Mouse (Mus musculus): ENCODE data around the gene Tnrc6a.
"Not testable (repeated sequence)": the region's sequence is repeated elsewhere in the genome, so short reads cannot be mapped to it uniquely, and the experiment has no call there.

The Tnrc6a gene

DNA sequence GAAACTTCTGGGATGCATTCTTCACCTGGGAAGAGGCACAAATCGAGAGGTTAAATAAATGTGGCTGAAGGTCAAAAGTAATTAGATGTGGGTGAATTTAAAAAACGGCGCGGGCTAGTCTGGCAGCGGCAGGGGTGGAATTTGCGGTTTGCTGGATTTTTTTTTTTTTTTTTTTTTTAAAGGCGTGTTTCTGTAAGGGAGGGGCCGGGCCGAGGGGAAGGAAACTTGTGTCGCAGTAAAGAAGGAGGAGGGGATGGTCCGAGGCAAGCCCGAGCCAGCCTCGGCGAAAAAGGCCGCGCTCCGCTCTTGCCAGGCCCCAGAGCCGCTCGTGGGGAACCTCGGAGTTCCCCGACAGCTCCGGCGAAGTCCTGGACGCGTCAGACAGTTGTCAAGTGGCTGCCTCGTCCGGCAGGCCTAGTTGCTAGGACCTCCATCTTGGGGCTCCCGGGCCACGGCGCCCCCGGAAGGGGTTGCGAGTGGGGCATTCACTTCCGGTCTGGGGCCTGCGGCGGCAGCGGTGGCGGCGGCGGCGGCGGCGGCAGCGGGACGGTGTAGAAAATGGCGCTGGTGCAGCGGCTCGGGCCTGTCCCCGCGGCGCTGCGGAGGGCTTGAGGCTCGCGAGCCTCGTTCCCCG, at the start of gene Tnrc6a:
Gene Tnrc6a, plus strand, starts transcription at position 221 of the 634 bp plus-strand sequence.
- DNase-seq (ENCODE audit: extremely low spot score), result peak; percentile 96

DNA sequence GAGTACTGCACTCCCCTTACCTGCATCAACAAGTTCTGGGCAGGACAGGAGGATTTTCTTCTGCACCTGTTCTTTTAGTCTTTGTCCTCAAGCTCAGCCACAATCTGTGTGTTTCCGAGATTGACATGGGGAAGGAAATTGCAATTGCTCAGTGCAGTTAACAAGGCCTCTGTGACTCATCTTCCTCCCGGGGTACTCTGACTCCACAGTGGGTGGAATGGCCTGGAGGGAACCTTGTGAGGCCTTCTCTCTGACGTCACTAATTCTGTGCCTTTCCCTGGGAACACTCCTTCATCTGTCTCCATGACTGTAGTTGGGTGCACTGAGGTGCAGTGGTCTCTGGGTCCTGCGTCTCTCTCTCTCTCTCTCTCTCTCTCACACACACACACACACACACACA, 41.4 kb upstream of the Tnrc6a start:
- no peak for DNase-seq (ENCODE audit: extremely low spot score)

DNA sequence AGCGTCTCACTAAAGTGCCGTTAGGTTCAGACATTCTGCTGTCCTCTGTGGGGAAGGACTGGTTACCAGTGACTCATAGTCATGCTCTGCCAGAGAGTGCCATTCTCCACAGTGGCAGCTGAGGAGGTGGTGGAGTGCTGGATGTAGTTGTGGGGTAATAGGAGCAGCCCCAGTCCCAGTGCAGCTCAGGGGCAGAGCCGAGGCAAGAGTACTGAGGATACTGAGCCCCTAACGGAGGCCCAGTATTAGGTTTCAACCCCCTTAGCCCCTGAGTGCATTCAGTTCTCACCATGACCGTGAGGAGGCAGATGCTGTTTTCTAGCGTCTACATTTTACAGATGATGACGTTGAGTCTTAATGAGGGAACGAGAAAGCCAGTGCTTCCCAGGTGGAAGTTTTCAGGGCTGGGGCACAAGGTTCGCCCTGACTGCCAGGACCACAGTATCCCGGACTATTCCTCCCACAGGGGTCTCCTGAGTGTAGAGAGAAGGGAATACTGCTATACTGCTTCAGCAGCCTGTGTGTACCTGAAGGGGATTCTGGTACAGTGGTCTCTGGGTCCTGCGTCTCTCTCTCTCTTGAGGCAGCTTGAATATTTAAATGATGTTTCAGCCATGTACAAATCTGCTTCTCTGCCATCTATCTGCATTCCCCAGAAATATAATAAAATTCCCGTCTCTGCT, 40.1 kb upstream of the Tnrc6a start:
- DNase-seq (ENCODE audit: extremely low spot score), result no peak

DNA sequence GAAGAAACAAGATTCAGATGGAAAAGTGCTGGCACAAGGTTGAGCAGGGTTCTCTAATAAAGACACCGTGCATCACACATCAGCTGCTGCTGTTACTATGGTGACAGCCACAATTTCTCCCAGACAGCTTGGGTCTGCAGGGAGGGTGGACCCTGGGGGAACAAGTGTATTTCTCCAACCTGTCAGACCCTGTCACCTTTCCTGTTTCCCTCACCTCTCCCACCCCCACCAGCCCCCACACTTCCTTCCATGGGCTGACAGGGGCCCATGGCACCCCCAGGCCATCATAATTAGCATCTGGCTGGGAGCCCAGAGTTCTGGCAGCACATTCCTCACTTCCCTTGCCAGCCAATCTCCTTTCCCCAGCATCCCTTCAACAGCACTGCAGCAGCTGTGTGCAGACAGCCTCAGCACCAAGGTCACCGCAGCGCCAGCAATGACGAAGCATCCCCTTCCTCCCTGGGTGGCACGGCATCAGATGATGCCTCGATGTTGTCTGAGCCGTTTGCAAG, 39.4 kb upstream of the Tnrc6a start:
- DNase-seq (ENCODE audit: extremely low spot score), result no peak

DNA sequence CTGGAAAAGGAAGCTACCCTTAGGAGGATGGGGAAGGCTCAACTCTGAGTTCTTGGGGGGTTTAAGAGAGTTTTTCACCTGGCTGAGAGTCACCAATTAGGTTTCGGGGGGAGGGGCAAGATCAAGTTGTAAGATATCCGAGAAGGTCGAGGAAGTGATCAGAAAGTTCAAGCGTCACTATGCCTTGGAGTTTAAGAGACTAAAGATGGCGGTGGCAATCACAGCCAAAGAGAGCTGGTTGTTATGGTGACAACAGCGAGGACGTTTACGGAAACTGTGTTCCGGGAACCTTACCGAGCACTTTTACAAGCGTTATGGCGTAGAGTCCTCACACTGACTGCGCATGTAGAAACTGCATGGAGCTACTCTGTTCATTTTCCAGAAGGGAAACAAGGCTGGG, 39.0 kb upstream of the Tnrc6a start:
- no peak for DNase-seq (ENCODE audit: extremely low spot score)

DNA sequence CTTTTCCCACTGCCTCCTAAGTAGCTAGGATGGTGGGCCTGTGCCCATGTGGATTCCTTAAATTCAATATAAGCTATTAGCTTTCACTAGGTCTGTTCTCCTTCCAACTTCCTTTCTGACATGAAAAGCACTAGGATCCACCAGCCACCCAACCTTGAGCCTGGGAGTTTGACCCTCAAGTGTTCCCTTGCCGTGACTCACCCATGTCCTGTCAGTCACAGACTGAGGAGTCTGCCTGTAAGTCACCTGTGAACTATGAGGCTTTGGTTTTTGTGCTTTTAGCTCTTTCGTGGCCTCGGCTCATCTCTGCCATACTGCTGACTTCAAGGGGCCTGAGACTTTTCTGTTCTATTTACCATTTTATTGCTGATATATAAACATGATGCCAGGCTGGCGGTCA, 34.8 kb upstream of the Tnrc6a start:
- no peak for DNase-seq (ENCODE audit: extremely low spot score)

DNA sequence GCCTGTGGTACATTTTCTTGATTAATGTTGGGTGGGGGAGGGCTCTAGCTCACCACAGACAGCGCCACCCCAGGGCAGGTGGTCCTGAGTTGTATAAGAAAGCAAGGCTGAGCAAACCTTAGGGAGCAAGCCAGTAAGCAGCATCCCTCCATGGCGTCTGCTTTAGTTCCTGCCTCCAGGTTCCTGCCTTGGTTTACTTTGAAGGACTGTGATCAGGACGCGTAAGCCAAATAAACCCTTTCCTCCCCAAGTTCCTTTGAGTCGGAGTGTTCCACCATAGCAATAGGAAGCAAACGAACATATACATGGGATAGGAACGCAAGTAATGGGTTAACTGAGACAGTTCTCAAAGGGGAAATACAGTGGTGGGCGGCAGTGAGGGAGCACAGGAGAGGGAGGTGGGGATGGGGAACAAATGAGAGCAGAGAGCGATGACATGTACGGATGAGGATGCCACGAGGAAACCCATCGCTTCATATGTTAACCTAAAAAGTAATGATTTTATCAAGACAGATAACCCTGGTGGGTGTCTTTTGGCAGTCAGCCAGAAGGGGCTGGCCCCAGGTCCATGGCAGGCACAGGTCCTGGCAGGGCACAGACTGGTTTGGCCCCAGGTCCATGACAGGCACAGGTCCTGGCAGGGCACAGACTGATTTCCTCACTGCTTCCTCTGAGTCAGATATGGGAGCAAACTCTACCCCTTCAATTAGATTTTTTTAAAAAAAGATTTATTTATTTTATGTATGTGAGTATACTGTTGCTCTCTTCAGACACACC, 27.2 kb upstream of the Tnrc6a start:
- no peak for DNase-seq (ENCODE audit: extremely low spot score)

DNA sequence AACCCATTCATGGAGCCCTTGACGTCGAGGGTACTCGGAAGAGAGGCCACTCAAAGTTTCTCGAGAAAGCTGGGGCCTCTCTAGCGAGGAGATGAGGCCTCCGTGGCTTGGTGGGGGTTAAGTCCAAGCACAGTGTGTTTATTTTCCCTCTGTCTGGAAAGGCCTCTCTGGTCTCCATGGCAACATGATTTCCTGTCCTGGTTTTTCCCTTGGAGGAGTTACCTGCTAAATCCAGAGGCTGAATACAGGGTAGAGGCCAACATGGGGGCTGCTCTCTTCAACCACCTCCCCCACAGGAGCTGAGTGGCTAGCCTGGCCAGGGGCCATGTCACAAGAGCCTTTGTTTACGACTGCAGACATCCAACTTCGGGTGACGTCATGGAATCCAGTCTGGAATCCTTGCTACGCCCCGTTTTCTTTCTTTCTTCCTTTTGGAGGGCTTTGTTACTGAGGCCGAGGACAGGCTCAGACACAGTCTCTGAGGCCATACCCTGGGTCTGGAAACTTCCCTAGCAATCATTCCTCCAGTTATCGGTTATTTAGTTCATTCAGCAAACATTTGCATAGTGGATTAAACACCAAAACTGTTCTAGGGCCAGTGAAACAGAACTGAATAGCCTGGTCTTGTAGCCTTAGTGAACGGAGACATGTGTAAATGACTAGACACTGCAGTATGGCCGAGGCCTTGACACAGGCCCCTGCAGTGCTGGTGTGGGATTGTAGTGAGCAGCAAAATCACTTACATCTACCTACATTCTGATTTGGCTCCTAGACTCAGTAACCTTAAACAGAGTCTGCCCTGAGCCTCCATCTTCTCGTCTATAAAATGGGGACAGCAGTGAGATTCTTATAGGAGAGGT, 25.6 kb upstream of the Tnrc6a start:
- peak; percentile 81 for DNase-seq (ENCODE audit: extremely low spot score)

DNA sequence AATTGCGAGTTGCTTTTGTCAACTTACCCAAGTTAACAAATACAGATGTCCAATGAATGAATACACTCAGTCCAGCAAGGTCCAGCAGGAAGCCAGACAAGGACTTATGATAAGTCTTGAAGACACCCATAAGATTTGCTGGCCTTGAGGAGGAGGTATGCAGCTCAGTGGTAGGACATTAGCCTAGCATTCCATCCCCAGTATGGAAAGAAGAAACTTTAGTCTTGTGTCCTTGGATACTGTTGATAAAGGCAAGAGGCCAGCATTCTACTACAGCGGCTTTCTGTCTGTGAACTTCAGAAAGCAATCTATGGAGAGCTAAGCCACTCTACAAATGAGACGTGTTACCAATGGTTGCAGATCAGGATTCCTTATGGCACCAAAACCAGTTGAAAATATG, 22.4 kb upstream of the Tnrc6a start:
- no peak for DNase-seq (ENCODE audit: extremely low spot score)

DNA sequence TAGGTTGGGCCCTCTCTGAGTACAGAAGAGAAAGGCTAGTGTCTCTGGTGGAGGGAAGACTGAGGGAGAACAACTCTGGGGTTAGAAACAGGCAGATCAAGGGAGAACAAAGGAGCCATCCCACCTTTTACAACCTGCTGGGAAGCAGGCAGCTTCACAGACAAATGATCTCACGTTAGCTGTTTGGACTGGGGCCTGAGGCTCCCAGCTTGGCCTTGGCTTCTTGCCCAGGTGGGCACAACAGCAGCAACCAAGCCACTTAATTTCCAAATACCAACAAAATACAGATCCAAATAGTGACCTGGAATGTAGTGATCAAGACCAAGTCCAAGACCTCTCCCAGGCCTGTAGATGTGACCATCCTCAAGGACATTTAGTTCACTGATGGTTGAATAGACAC, 18.3 kb upstream of the Tnrc6a start:
- not testable (repeated sequence) for DNase-seq (ENCODE audit: extremely low spot score)

DNA sequence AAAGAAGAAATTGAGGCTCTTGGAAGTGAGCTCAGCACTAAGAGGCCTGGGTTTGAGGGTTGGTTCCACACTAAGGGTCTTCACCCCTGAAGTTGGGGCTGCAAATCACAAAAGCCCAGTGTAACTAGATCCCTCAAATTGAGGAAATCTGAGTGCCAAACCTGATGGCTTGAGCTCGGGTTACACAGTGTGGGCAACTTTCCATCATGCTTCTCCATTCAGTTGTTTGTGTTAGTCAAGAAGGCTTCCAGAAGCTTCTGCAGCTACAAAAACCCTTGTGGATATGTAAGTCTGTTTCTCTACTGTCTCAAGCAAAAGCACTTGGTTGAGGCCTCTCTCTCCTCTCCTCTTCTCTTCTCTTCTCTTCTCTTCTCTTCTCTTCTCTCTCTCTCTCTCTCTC, 17.8 kb upstream of the Tnrc6a start:
- no peak for DNase-seq (ENCODE audit: extremely low spot score)

DNA sequence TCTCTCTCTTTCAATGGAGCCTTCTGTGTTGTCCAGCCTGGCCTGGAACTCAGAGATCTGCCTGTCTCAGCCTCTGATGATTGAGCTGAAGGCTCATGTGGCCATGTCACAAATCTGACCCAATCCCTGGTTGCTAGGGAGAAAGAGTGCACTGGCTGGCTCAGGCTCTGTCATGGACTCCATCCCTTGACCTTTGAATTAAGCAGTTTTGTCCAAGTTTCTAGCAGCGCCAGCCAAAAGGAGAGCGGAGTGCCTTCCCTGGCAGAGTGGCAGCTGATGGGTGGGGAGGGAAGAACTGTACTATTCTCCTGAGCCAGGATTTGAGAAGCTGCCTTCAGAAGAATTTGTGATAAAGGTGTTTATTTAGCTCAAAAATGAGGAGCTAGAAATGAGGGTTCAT, 17.4 kb upstream of the Tnrc6a start:
- DNase-seq (ENCODE audit: extremely low spot score), result no peak

DNA sequence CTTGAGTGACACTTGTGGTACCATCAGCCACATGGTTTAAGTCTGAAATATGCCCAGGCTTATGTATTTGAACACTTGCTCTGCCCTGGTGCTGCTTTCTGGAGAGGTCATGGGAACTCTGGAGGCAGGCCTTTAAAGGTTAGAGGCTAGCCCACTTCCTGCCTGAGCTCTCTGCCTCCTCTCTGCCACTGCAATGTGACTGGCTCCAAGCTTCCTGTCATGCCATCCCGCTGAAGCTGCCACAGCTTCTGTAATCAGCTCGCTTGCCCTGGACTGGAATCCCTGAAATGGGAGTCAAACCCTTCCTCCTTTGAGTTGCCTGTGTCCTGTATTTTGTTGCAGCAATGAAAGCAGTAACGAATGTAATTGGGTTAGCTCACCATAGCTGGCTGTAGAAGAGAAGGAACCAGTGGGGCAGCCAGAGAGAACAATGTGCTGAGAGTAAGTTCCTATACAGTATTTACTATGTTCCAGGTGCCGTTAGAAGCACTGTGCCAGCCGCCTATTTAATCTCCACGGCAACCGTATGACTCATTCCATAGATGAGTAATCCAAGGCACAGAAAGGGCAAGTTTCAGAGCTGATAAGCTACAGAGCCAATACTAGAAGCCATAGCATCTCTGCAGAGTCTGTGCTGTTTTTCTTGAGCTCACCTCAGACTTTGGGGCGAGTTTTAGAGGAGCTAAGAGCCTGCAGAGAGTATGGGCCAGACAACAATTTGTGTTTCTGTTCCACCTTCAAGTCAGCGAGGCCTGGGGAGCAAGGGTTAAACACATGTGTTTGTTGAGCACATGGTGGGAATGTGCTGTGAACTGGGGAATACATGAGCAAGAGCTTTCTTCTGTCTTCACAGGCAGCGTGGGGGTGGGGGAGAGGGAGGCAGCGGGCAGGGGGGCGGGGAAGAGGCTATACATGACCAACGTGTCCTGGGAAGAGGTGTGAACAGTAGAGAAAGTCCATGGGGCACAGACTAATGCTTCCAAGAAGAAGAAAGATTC, 15.3 kb upstream of the Tnrc6a start:
- no peak for DNase-seq (ENCODE audit: extremely low spot score)

DNA sequence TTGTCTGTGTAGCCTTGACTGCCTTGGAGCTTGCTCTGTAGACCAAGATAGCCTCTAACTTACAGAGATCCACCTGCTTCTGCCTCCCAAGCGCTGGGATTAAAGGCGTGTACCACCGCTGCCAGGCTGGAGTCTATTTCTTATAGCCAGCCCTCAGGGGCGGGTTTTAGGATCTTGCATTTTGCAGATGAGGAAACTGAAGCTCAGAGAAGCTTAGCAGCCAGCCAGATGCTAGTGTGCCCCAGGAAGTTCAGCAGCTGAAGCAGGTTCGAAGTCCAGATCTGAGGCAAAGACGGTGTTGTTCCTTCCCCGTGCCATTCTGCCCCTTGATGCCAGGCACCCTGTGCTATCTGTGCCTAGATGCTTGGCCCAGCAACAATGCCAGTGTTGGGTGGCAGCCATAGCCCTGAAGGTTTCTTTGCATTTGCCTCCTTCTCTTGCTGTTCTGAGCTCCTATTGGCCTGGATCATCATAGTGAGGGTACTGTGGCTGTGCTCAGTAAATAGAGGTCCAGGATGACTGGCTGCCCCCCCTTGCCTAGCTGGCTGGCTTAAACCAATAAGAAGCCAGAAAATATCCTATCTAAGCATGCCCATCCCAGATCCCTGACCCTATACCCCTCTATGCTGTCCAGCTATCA, 14.2 kb upstream of the Tnrc6a start:
- no peak for DNase-seq (ENCODE audit: extremely low spot score)

DNA sequence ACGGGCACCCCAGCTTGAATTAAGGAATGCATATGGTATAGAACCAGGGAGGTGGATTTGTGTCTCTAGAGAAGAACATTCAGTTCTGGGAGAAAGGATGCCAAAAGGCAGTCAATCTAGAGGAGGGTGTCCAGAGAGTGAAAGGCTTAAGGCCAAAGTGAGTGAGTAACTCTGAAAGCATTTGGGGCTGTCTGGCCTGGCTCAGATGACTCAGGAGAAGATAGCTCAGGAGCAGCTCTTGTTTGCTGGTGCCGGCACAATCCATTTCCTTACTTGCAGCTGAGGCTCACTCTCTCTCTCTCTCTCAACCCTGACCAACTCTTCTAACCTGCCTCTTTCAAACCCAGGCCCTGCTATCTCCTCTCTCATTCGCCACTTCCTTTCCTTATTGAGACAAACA, 13.6 kb upstream of the Tnrc6a start:
- DNase-seq (ENCODE audit: extremely low spot score), result no peak

DNA sequence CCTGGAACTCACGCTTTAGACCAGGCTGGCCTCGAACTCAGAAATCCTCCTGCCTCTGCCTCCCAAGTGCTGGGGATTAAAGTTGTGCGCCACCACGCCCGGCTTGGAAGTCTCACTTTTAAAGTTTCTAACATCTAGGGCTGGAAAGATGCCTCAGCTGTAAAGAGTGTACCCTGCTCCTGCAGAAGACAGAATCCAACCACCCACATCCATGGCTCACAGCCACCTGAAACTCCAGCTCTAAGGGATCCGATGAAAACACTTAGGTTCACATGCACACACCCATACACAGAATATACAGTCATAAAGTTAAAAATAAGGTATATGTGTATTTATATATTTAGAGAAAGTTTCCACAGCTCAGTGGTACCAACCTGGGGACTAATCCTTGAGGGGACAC, 10.1 kb upstream of the Tnrc6a start:
- DNase-seq (ENCODE audit: extremely low spot score), result no peak

DNA sequence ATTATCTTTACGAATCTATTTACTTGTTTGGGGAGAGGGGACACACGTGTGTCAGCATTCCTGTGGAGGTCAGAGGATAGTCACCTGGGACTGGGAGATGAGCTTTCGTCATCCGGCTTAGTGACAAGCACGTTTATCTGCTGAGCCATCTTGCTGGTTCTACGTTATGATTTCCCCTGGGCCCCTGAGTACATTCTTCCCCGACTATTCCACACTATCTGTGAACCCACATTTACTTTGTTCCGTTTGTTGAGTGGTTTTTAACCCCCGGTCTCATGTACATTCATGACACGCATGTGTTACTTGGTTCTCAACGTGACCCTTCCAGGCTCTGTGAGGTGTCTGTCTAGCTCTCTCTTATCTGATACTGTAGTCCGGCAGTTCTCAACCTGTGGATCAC, 6.9 kb upstream of the Tnrc6a start:
- no peak for DNase-seq (ENCODE audit: extremely low spot score)

DNA sequence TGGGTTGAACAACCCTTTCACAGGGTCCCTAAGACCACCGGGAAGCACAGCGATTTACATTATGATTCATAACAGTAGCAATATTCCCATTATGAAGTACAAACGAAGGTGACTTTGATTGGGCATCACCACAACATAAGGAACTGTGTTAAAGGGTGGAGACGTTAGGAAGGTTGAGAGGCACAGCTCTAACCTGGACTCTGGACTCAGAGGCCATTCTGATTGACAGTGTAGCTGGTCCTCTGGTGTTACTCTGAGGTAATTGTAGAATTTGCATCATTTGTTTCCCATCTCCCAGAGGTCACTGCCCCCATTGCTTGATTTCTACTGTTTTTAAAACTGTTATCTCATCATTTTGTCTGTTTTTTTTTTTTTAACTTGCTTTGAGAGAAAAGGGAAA, 6.5 kb upstream of the Tnrc6a start:
- DNase-seq (ENCODE audit: extremely low spot score), result no peak

DNA sequence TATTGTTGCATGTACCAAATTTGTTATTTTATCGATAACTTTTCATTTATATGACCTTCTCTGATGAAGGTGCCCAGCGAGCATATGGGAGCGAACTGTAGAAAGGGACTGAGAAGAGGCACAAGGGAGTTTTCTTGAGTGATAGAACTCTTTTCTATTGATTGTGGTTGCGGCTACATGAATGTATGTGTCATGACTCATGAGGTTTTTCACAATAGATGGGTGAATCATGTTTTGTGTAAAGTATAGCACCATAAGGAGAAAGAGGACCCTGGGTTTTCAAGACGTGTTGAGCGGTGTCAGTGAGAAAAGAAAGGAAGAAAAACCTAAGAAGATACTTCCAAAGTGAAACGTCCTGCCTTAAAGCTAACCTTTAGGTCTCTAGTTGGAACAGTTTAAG, 3.2 kb upstream of the Tnrc6a start:
- DNase-seq (ENCODE audit: extremely low spot score), result no peak

DNA sequence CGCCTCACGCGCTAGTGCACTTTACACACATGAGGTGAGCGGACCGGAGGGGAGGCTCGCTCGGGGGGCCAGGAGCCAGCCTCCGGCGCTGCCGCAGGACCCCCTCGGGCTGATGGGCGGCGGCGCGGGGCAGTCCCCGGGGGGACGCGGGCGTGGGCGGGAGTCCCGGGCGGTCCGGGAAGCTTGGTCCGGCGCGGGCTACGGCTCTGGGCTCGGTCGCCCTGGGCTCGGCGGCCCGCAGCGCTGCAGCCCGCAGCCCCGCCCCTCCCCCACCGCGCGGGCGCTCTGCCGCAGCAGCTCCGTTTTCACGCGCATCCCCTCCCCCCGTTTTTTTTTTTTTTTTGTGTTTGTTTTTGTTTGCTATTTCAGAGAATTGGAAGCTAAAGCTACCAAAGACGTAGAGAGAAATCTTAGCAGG, 623 bp downstream of the Tnrc6a start:
- no peak for DNase-seq (ENCODE audit: extremely low spot score)
